Mouse (Mus musculus) CH12.LX (cell line): ENCODE measurements around the gene Zmynd19. TPM values are rescaled to one million over a fixed set of nuclear protein-coding genes. Genes with fewer than 3 reads are reported as not detected.

Source experiments
- DNase-seq: peaks from one replicate; pipeline ENCODE4 v3.0.0-alpha.2; 2013; ENCODE audit errors: extremely low read depth
- H3K27ac ChIP-seq: 2 replicates; pipeline ENCODE4 v1.5.1; 2012; ENCODE audit warnings: low read depth, mild to moderate bottlenecking, control low read depth, moderate library complexity; ENCODE audit not compliant: insufficient read depth
- H3K27me3 ChIP-seq: replicated peaks from 2 replicates; pipeline ENCODE3; 2012; ENCODE audit warnings: inconsistent platforms
- H3K36me3 ChIP-seq, 2 experiments: replicated peaks in 1 of 2; 2 replicates each; pipeline versions ENCODE3 to v1.6.1; 2012; ENCODE audit warnings: inconsistent platforms in 1 of 2, low read length in 1 of 2, mild to moderate bottlenecking in 1 of 2, mixed read lengths in 1 of 2, moderate library complexity in 1 of 2; ENCODE audit not compliant: control insufficient read depth in 1 of 2, insufficient read depth in 1 of 2
- H3K4me1 ChIP-seq, 2 experiments: 2 replicates each; pipeline ENCODE4 v1.6.1; 2012; ENCODE audit warnings: inconsistent platforms in 1 of 2, moderate library complexity in 1 of 2; ENCODE audit not compliant: insufficient read depth in 2 of 2, control insufficient read depth in 1 of 2
- H3K4me2 ChIP-seq: 2 replicates; pipeline ENCODE4 v1.6.1; 2012; ENCODE audit warnings: low read depth, mild to moderate bottlenecking, control low read depth; ENCODE audit not compliant: poor library complexity, insufficient read depth, severe bottlenecking
- H3K4me3 ChIP-seq, 3 experiments: fragments of 150-350 bp in 1 of 3; sonication (generic) in 1 of 3; replicated peaks in 1 of 3; 2 replicates each; pipeline versions ENCODE3 to v1.5.1; 2011 to 2012; ENCODE audit warnings: low read depth in 2 of 3, low read length in 2 of 3, mild to moderate bottlenecking in 2 of 3, moderate library complexity in 2 of 3, control low read depth in 1 of 3, improper control_type of control experiment in 1 of 3, inconsistent platforms in 1 of 3, mixed read lengths in 1 of 3; ENCODE audit not compliant: poor library complexity in 1 of 3
- H3K79me2 ChIP-seq: replicated peaks from 2 replicates; pipeline ENCODE4 v1.6.1; 2012; ENCODE audit warnings: mild to moderate bottlenecking, moderate library complexity; ENCODE audit not compliant: control insufficient read depth, poor library complexity, insufficient read depth, severe bottlenecking; ENCODE audit errors: extremely low read depth
- H3K9ac ChIP-seq: 2 replicates; pipeline ENCODE4 v1.6.1; 2012; ENCODE audit warnings: low read depth, mild to moderate bottlenecking, control low read depth, moderate library complexity; ENCODE audit not compliant: insufficient read depth
- H3K9me3 ChIP-seq: replicated peaks from 2 replicates; pipeline ENCODE3; 2012; ENCODE audit warnings: low read length, inconsistent platforms, mixed read lengths
- ELF1 ChIP-seq: IDR thresholded peaks from 2 replicates; pipeline ENCODE4 v1.6.1; 2014; ENCODE audit warnings: low read depth, mild to moderate bottlenecking, inconsistent platforms, low read length, improper control_type of control experiment
- ETS1 ChIP-seq: conservative IDR thresholded peaks from 2 replicates; pipeline ENCODE4 v1.6.1; 2012; ENCODE audit warnings: low read depth, mild to moderate bottlenecking, inconsistent platforms, low read length, improper control_type of control experiment, moderate library complexity
- IRF4 ChIP-seq: IDR thresholded peaks from 2 replicates; pipeline ENCODE4 v1.6.1; 2014; ENCODE audit warnings: low read depth, mild to moderate bottlenecking, inconsistent platforms, low read length, improper control_type of control experiment
- JUND ChIP-seq: conservative IDR thresholded peaks from 2 replicates; pipeline ENCODE4 v1.6.1; 2011; ENCODE audit warnings: low read depth, low read length, improper control_type of control experiment
- MAFK ChIP-seq: IDR thresholded peaks from 2 replicates; pipeline ENCODE4 v1.6.1; 2011; ENCODE audit warnings: low read length, improper control_type of control experiment; ENCODE audit not compliant: insufficient replicate concordance
- MAX ChIP-seq: IDR thresholded peaks from 2 replicates; pipeline ENCODE4 v1.6.1; 2011; ENCODE audit warnings: low read length, improper control_type of control experiment
- MAZ ChIP-seq: IDR thresholded peaks from 2 replicates; pipeline ENCODE4 v1.6.1; 2012; ENCODE audit warnings: low read depth, mild to moderate bottlenecking, inconsistent platforms, low read length, improper control_type of control experiment, moderate library complexity
- MEF2A ChIP-seq: IDR thresholded peaks from 2 replicates; pipeline ENCODE4 v1.6.1; 2014; ENCODE audit warnings: low read depth, mild to moderate bottlenecking, inconsistent platforms, low read length, improper control_type of control experiment, borderline replicate concordance
- MXI1 ChIP-seq: IDR thresholded peaks from 2 replicates; pipeline ENCODE4 v1.6.1; 2011; ENCODE audit warnings: mild to moderate bottlenecking, low read depth, low read length, improper control_type of control experiment
- MYC ChIP-seq: IDR thresholded peaks from 2 replicates; pipeline ENCODE4 v1.6.1; 2011; ENCODE audit warnings: low read depth, mild to moderate bottlenecking, improper control_type of control experiment, low read length
- NELFE ChIP-seq: IDR thresholded peaks from 2 replicates; pipeline ENCODE4 v1.6.1; 2011; ENCODE audit warnings: low read depth, low read length, improper control_type of control experiment
- POLR2A ChIP-seq: IDR thresholded peaks from 2 replicates; pipeline ENCODE4 v1.6.1; 2011; ENCODE audit warnings: low read depth, mild to moderate bottlenecking, improper control_type of control experiment, low read length
- SMC3 ChIP-seq: IDR thresholded peaks from 2 replicates; pipeline ENCODE4 v1.6.1; 2011; ENCODE audit warnings: low read depth, low read length, improper control_type of control experiment
- TBP ChIP-seq: conservative IDR thresholded peaks from 2 replicates; pipeline ENCODE4 v1.6.1; 2011; ENCODE audit warnings: low read depth, low read length, improper control_type of control experiment
- TCF12 ChIP-seq: IDR thresholded peaks from 2 replicates; pipeline ENCODE4 v1.6.1; 2014; ENCODE audit warnings: low read depth, mild to moderate bottlenecking, inconsistent platforms, low read length, improper control_type of control experiment
- ZMIZ1 ChIP-seq: IDR thresholded peaks from 2 replicates; pipeline ENCODE4 v1.6.1; 2012; ENCODE audit warnings: low read depth, mild to moderate bottlenecking, inconsistent platforms, low read length, improper control_type of control experiment
- dilution Hi-C: fragments of 300-500 bp; cut with MboI; formaldehyde crosslinking; loops from 2 replicates; pipeline ENCODE4 v1.14.3; 2020; ENCODE audit warnings: low sequenced_read_pairs; ENCODE audit not compliant: extremely low pct_unique_long_range_greater_than_20kb, extremely low pct_ligation_motif_present
- in situ Hi-C: fragments of 300-500 bp; cut with MboI; formaldehyde crosslinking; loops from 3 replicates; pipeline ENCODE4 v1.14.3; 2019; ENCODE audit warnings: low sequenced_read_pairs, low pct_ligation_motif_present, low pct_unique_long_range_greater_than_20kb, mixed read lengths
- polyA plus RNA-seq: library from polyadenylated mRNA; unstranded; fragments of >175 nt; gene quantifications from 2 replicates; pipeline ENCODE4 v1.2.1, GENCODE M21; 2012; ENCODE audit warnings: low read depth; ENCODE audit not compliant: insufficient read length
- total RNA-seq, 2 experiments: library from RNA; depleted of rRNA; stranded (reverse); fragments of 300-350 nt in 1 of 2; fragments of >200 nt in 1 of 2; gene quantifications; 2 replicates each; pipeline ENCODE4 v1.2.3; 2012 to 2014

Gene Zmynd19
- total and polyA plus RNA-seq, 3 experiments, result 40.9 to 70.2 (median 41.6) TPM

- Histone ChIP-seq H3K4me2 (no peak overlapping the region), H3K79me2 (no peaks in the 10 kb centered on the region), H3K36me3 (peaks cover 18 to 37% of the 10 kb centered on the region in 2 experiments), H3K4me3 (no peak overlapping the region), H3K27me3 (no peaks in the 10 kb centered on the region), H3K27ac (no peak overlapping the region), H3K4me1 (peaks cover 7 to 27% of the 10 kb centered on the region in 2 experiments), H3K9me3 (no peaks in the 10 kb centered on the region), H3K9ac (no peak overlapping the region)
- no peak for TF ChIP-seq TCF12
- TF ChIP-seq MAFK, result no peak
- TF ChIP-seq IRF4, result no peak
- no peak for TF ChIP-seq MEF2A
- TF ChIP-seq ZMIZ1, result no peak
- no peak for TF ChIP-seq ETS1
- TF ChIP-seq JUND, result no peak
- TF ChIP-seq SMC3, result no peak
- TF ChIP-seq TBP, result no peak
- no peak for TF ChIP-seq MXI1
- TF ChIP-seq MAX, result no peak
- no peak for DNase-seq
- dilution Hi-C loops, result no loop called here
- in situ Hi-C loops, result no loop called here
Observed at GRCm38 (mm10) chr2:24926965-24927358, 22.6 kb upstream of the Zmynd19 start.

GRCm38 (mm10) chr2:24927810-24928479 is 21.6 kb upstream of the Zmynd19 start:
- Histone ChIP-seq H3K4me3 (no peak overlapping the region), H3K4me2 (no peak overlapping the region), H3K27ac (no peak overlapping the region), H3K27me3 (no peaks in the 10 kb centered on the region), H3K4me1 (peaks cover 7 to 27% of the 10 kb centered on the region in 2 experiments), H3K9me3 (no peaks in the 10 kb centered on the region), H3K79me2 (no peaks in the 10 kb centered on the region), H3K36me3 (peaks cover 18 to 38% of the 10 kb centered on the region in 2 experiments), H3K9ac (no peak overlapping the region)
- no peak for DNase-seq
- dilution Hi-C loops, result no loop called here
- TF ChIP-seq POLR2A, result no peak
- TF ChIP-seq MAX, result no peak
- no peak for TF ChIP-seq MAZ
- TF ChIP-seq ELF1, result no peak
- no peak for TF ChIP-seq MYC
- TF ChIP-seq NELFE, result no peak
- in situ Hi-C loops, result no loop called here
